Mouse (Mus musculus): ENCODE results near the gene Ucn3. TPM values are rescaled to one million over a fixed set of nuclear protein-coding genes. Genes with fewer than 3 reads are reported as not detected.

Ucn3 gene
- not detected in 2 replicates for polyA plus RNA-seq (2015; fragmentation: Nextera tagmentation; extraction: Ambion mirVana)

DNA sequence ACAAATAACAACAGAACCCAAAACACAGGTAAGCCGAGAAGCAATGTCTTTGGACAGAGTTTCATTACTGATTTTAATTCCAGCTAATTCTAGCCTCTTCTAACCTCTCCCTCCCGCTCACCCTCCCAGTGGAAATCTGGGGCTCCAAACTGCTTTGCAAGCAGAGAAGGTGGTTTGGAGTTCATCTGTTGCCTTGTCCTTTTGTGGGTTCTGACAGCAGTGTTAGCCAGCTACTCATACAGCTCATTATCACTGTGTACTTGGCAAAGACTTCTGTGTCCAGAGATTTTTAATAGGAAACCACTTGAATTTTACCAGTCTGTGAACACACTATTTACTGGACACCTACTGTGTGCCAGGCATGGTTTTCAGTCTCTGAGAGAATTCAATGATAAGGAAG lies at the start of gene Ucn3:
Gene Ucn3, minus strand, starts transcription at position 101 of the 400 bp plus-strand sequence.

DNA sequence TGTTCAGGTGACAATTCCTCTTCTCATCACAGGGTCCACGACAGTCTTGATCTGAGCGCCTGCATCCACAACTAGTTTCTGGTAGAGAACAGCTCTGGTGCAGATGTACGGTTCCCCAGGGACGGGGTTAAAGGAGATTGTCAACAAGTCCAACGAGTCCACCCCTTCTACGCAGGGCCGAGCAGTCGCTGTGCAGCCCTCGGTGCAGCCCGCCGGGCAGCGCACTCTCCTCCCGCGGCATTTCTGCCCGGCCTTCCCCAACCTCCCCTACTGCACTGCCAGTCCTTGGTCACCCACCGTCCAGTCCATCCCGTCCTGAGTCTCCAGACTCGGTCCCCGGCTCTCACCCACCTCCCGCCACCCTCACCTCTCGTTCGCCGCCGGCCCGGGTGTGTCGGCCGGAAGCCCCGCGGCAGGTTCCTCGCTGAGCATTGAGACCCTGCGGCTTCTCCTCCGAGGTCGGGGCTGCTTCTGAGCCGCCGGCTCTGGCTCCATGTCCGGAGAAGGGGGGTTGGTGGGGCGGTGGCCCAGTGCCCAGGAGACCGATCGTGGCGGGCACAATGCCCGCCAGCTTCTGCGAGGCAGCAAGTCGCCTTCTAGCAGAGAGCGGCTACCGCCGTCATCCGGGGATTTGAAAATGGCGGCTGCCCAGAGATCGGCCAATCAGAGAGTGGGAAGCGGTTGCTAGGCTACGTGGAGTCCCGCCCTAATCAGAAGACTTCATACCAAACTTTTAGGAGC lies 27.4 kb downstream of the Ucn3 start, which contains the start of the genes Net1 and Tubal3:
Gene Net1, minus strand, starts transcription at position 650 of the 741 bp plus-strand sequence.
Gene Tubal3, plus strand, starts transcription at position 704 of the 741 bp plus-strand sequence.

Small RNA genes lying within 50 kb of the gene (microRNA-seq; reads per million reads assigned to microRNA genes)
- gene Gm22460: not detected

Other genes with a start within 250 kb of the Ucn3 start
- gene Calml3, start 141.0 kb downstream of the Ucn3 start, polyA plus RNA-seq (2015; fragmentation: Nextera tagmentation; extraction: Ambion mirVana): 0.22 TPM in 1 of 2 replicates, not detected in the other
- not detected in 2 replicates for gene Calm4, start 107.6 kb downstream of the Ucn3 start, polyA plus RNA-seq (2015; fragmentation: Nextera tagmentation; extraction: Ambion mirVana)
- not detected in 2 replicates for gene Calm5, start 91.2 kb downstream of the Ucn3 start, polyA plus RNA-seq (2015; fragmentation: Nextera tagmentation; extraction: Ambion mirVana)
- gene Net1, start 27.1 kb downstream of the Ucn3 start, polyA plus RNA-seq (2015; fragmentation: Nextera tagmentation; extraction: Ambion mirVana): 42.9 and 52.7 TPM in 2 replicates
- not detected in 2 replicates for gene Tubal3, start 27.1 kb downstream of the Ucn3 start, polyA plus RNA-seq (2015; fragmentation: Nextera tagmentation; extraction: Ambion mirVana)
- gene Akr1c14, start 103.7 kb upstream of the Ucn3 start, polyA plus RNA-seq (2015; fragmentation: Nextera tagmentation; extraction: Ambion mirVana): 2.1 and 2.7 TPM in 2 replicates
- 0.44 and 0.46 TPM in 2 replicates for gene Akr1c18, start 205.3 kb upstream of the Ucn3 start, polyA plus RNA-seq (2015; fragmentation: Nextera tagmentation; extraction: Ambion mirVana)
- gene Akr1c13, start 245.8 kb upstream of the Ucn3 start, polyA plus RNA-seq (2015; fragmentation: Nextera tagmentation; extraction: Ambion mirVana): 1.7 and 3.3 TPM in 2 replicates

All from urinary bladder, postnatal 0 days (tissue).